Mouse (Mus musculus) small intestine, adult 2 months (tissue): ENCODE results near the gene Cxcl15.

ENCODE experiments used
- CTCF ChIP-seq: fragments of 200-500 bp; IDR thresholded peaks from 2 replicates; pipeline ENCODE4 v1.5.1; 2012; ENCODE audit warnings: low read depth, mild to moderate bottlenecking, control low read depth, inconsistent platforms, low read length, moderate library complexity, mixed read lengths; ENCODE audit not compliant: insufficient replicate concordance, insufficient read length; ENCODE audit errors: extremely low read depth
- POLR2A ChIP-seq: fragments of 200-500 bp; IDR thresholded peaks from 2 replicates; pipeline ENCODE4 v1.6.1; 2012; ENCODE audit warnings: low read depth, mild to moderate bottlenecking, control low read depth, inconsistent platforms, low read length, moderate library complexity

DNA sequence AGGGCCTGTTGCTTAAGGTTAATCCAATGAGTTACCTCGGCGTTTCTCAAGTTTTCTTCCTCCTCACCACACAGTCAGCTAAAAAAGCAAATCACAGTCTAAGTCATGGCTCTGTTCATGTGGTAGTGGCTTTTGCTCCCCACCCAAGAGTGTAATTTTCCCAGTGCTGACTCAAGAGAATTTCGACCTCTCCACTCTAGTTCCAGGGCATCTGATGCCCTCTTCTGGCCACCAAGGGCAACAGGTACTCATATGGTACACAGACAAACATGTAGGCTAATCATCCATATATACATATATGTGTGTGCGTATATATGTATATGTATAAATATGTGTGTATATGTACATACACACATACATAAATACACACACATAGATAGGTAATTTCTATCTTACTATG, 6.2 kb upstream of the Cxcl15 start:
- TF ChIP-seq CTCF (no peak), POLR2A (no peak)
